Mouse (Mus musculus): ENCODE measurements around the gene Olfr1315-ps1.

Gene Olfr1315-ps1

DNA sequence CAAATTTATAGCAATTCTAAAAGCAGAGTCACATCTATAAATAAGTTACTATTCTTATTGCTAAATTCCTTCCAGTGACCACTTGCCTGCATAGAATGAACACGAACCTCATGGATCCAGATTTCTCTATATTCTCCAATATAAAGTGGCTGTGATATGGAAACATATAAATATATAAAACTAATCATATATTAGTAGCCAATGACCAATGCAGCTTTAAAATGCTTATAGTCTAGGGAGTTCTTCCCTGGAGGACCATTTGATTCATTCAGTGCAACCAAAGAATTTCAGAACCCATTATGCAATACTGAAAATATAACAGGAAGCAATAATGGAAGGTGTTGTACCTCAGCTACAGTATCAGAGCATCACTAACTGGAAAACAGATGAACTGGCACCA lies at the start of gene Olfr1315-ps1:
Gene Olfr1315-ps1, minus strand, starts transcription at position 101 of the 400 bp plus-strand sequence.
- DNase-seq (ENCODE audit: low spot score), result no peak

DNA sequence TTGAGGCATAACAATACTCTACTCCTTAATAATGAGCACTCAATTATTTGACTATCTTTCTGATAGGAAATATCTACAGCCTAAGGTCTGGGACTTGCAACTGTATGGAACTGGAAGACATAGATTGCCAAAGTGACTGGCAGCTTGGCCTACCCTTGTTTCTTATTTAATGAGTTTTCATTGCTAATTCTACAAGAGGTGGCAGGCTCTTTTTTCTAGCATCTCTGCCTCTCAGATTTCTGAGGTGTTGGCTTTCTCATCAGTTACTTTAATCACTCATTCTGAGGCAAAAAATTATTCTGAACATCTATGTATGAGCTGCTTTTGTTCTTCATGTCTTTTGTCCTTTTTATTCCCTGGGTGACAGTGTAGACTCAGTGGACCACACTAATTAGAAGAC lies 38.7 kb upstream of the Olfr1315-ps1 start, which contains the start of gene Olfr1318:
Gene Olfr1318, plus strand, starts transcription at position 301 of the 400 bp plus-strand sequence.
- no peak for DNase-seq (ENCODE audit: low spot score)

GRCm38 (mm10) chr2:112140029-112140428 lies 24.8 kb upstream of the Olfr1315-ps1 start, which contains the start of gene Olfr1317:
Olfr1317 (plus strand) TSS chr2:112140329.
- DNase-seq (ENCODE audit: low spot score), result no peak

- DNase-seq (ENCODE audit: low spot score), result no peak
These were observed 19.6 kb upstream of the Olfr1315-ps1 start, which contains the start of gene Olfr1316 for GRCm38 (mm10) chr2:112134877-112135276. Olfr1316 (minus strand) TSS chr2:112134977.

DNA sequence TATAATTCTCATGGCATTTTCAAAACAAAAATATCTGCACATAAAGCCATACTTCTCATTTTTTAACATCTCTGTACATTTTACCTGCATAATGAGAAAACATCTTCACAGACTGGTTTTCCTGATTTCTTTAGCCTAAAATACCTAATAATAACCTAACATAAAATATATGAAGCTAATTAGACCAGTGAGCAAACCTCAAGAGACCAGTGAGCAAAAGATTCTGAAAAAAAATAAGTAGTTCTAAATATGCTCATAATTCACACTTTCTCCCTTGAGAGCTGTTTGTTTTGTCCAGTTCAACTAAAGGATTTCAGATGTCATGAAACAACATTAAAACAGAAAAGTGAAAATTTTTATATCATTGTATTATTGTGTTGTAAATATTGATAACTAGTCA lies 18.6 kb downstream of the Olfr1315-ps1 start, which contains the start of gene Olfr1314:
Gene Olfr1314, minus strand, starts transcription at position 101 of the 400 bp plus-strand sequence.
- no peak for DNase-seq (ENCODE audit: low spot score)

- DNase-seq (ENCODE audit: low spot score), result no peak
These were observed 37.5 kb downstream of the Olfr1315-ps1 start, which contains the start of gene Olfr1313 for GRCm38 (mm10) chr2:112077743-112078142. Olfr1313 (minus strand) TSS chr2:112077843.
